Mouse (Mus musculus): ENCODE measurements around the gene Vwa5b1.

DNA sequence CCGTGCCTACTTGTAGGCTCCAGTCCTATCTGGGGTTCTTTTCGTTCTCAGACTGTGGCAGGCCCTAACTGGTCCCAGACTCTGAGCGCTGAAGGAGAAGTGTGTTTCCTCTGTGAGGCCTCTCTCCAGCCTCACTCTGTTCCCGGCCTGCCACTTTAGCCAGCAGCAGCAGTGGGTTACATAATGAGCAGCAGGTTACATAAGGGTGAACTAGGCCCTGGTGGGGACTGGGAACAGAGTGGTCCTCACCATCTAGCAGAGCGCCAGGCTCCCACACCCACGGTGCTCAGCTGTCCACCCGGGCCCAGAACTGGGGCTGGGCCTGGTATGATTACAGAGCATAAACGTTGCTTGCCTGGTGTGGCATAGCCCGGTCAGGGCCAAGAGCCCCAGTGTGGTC, 110.9 kb downstream of the Vwa5b1 start:
- no peak for TF ChIP-seq CHD2 (IDR thresholded peaks at IDR 0.05; ENCODE audit: low read depth, low read length)
- TF ChIP-seq HCFC1 (IDR thresholded peaks at IDR 0.05; ENCODE audit: borderline replicate concordance, insufficient read depth, low read length): no peak

Data from ES-E14 (cell line).